Mouse (Mus musculus) erythroblast, embryonic 14.5 days (primary cell): ENCODE data around the gene Olfr460.

Experiments
- GATA1 ChIP-seq: IDR thresholded peaks from 2 replicates; pipeline ENCODE4 v1.6.1; 2012; ENCODE audit warnings: low read length, inconsistent platforms, mixed read lengths
- TAL1 ChIP-seq: IDR thresholded peaks from 3 replicates; pipeline ENCODE4 v1.6.1; 2012; ENCODE audit warnings: low read length, inconsistent platforms, mixed read lengths

DNA sequence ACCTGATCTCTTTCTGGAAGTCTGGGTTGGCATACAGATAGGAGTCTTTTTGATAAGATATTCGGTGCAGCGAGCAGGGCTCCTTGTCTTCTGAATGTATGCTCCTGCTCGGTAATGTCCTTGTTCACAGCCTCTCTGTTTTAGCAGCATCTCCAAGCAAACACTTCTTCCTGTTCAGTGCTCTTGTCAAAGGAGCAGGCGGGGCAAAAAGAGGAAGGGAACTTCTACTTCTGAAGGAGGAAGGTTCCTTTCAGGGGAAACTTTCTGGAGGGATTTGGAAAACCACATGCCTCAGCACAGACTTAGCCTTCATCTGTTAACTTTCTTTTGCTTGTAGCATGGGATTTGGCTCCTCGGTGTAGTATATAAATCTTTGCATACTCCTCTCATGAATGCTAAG lies 16.4 kb downstream of the Olfr460 start, which contains the start of gene Clec5a:
- TF ChIP-seq TAL1 (no peak), GATA1 (no peak)
